Mouse (Mus musculus): Measurements from ENCODE around the gene Prlr. TPM values are rescaled to one million over a fixed set of nuclear protein-coding genes. Genes with fewer than 3 reads are reported as not detected.

Prlr gene
- polyA plus RNA-seq, 1 experiment from 2014 or later: 0.09 TPM

GRCm38 (mm10) chr15:10375404-10375803, 198.4 kb downstream of the Prlr start:
- ATAC-seq (ENCODE audit: low FRiP score): no peak
- H3K27me3 ChIP-seq (ENCODE audit: control insufficient read depth, insufficient read depth, low read length): no peaks in the 10 kb centered on the region
- H3K4me3 ChIP-seq (ENCODE audit: low read depth, low read length): no peak overlapping the region
- H3K36me3 ChIP-seq (ENCODE audit: control insufficient read depth, insufficient read depth, low read length): no peaks in the 10 kb centered on the region
- WGBS: 82% methylated on average over 3 of the region's 3 CpGs
- no peak for DNase-seq (ENCODE audit: low spot score)
- no peaks in the 10 kb centered on the region for H3K4me1 ChIP-seq (replicated peaks; ENCODE audit: control insufficient read depth, insufficient read depth, low read length)
- no peak overlapping the region for H3K27ac ChIP-seq (ENCODE audit: low read depth, low read length)
- no peak overlapping the region for H3K4me2 ChIP-seq (replicated peaks; ENCODE audit: low read depth, low read length)
- H3K9me3 ChIP-seq (ENCODE audit: control insufficient read depth, low read length): no peaks in the 10 kb centered on the region
- H3K9ac ChIP-seq (ENCODE audit: low read depth, low read length): no peak overlapping the region

- H3K4me3 ChIP-seq (ENCODE audit: low read depth, low read length): no peak overlapping the region
- H3K4me1 ChIP-seq (replicated peaks; ENCODE audit: control insufficient read depth, insufficient read depth, low read length): no peaks in the 10 kb centered on the region
- no peak for ATAC-seq (ENCODE audit: low FRiP score)
- DNase-seq (ENCODE audit: low spot score): no peak
- WGBS: 90% methylated on average over 4 of the region's 4 CpGs
- H3K36me3 ChIP-seq (ENCODE audit: control insufficient read depth, insufficient read depth, low read length): no peaks in the 10 kb centered on the region
- H3K27ac ChIP-seq (ENCODE audit: low read depth, low read length): no peak overlapping the region
- no peak overlapping the region for H3K4me2 ChIP-seq (replicated peaks; ENCODE audit: low read depth, low read length)
- H3K27me3 ChIP-seq (ENCODE audit: control insufficient read depth, insufficient read depth, low read length): no peaks in the 10 kb centered on the region
- H3K9ac ChIP-seq (ENCODE audit: low read depth, low read length): no peak overlapping the region
- H3K9me3 ChIP-seq (ENCODE audit: control insufficient read depth, low read length): no peaks in the 10 kb centered on the region
These were observed 201.4 kb downstream of the Prlr start for GRCm38 (mm10) chr15:10378338-10378959.

DNA sequence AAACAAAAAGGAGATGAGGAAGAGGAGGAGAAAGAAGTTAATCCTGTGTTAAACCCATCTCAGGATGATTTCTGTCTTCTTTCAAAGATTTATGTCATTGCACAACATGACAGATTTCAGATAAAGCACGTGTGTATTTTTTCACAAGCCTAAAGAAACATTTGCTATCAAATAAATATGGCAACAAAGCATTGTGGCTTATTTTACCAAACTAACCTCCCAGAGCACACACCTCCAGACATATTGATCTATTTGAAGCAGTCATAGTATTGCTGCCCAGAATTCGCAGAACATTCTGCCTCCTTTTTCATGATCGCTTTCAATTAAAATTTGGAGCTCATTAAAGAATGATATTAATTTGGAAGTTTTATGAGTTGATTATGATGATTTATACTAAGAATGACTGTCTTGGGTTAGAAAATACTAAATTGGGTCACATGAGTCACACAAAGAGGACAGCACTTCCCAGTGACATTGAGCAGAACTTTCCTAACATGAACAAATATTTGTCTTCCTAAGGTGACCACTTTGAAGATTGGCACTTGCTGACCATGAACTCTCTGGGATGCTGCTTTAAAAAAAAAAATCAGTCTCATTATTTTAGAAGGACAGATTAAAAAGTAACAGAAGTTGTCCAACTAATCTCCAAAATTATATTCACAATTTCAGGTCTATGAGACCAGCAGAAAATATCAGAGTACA, 202.9 kb downstream of the Prlr start:
- H3K4me3 ChIP-seq (ENCODE audit: low read depth, low read length): no peak overlapping the region
- no peaks in the 10 kb centered on the region for H3K9me3 ChIP-seq (ENCODE audit: control insufficient read depth, low read length)
- ATAC-seq (ENCODE audit: low FRiP score) (no peak), DNase-seq (ENCODE audit: low spot score) (no peak)
- no peak overlapping the region for H3K27ac ChIP-seq (ENCODE audit: low read depth, low read length)
- H3K27me3 ChIP-seq (ENCODE audit: control insufficient read depth, insufficient read depth, low read length): no peaks in the 10 kb centered on the region
- no peaks in the 10 kb centered on the region for H3K4me1 ChIP-seq (replicated peaks; ENCODE audit: control insufficient read depth, insufficient read depth, low read length)
- no peak overlapping the region for H3K9ac ChIP-seq (ENCODE audit: low read depth, low read length)
- H3K4me2 ChIP-seq (replicated peaks; ENCODE audit: low read depth, low read length): no peak overlapping the region
- 93% methylated on average over 3 of the region's 3 CpGs for WGBS
- H3K36me3 ChIP-seq (ENCODE audit: control insufficient read depth, insufficient read depth, low read length): no peaks in the 10 kb centered on the region

DNA sequence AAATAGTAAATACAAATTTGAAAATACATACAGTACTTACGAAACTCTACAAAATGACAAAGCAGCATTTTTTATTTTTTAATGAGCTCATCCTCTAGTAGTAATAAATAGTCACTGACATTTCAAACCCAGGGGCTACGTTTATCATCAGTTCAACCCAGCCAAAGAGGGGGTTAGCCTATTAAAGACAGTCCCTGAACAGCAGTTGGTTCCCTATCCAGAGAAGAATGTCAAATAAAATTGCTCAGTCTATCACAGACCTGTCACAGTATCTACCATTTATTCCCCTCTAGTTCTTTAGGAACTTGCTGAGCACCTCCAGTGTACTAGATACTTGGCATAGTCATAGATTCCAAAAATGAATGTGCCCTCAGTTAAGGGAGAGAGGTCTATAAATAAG, 210.2 kb downstream of the Prlr start:
- WGBS: 87% methylated on average over 2 of the region's 2 CpGs
- H3K9ac ChIP-seq (ENCODE audit: low read depth, low read length): no peak overlapping the region
- H3K36me3 ChIP-seq (ENCODE audit: control insufficient read depth, insufficient read depth, low read length): no peaks in the 10 kb centered on the region
- H3K9me3 ChIP-seq (ENCODE audit: control insufficient read depth, low read length): no peaks in the 10 kb centered on the region
- ATAC-seq (ENCODE audit: low FRiP score): no peak
- DNase-seq (ENCODE audit: low spot score): no peak
- H3K4me2 ChIP-seq (replicated peaks; ENCODE audit: low read depth, low read length): no peak overlapping the region
- no peak overlapping the region for H3K27ac ChIP-seq (ENCODE audit: low read depth, low read length)
- H3K27me3 ChIP-seq (ENCODE audit: control insufficient read depth, insufficient read depth, low read length): no peaks in the 10 kb centered on the region
- H3K4me3 ChIP-seq (ENCODE audit: low read depth, low read length): no peak overlapping the region
- no peaks in the 10 kb centered on the region for H3K4me1 ChIP-seq (replicated peaks; ENCODE audit: control insufficient read depth, insufficient read depth, low read length)

Other genes starting within 250 kb of the Prlr start
- gene Gm21973, start 148.1 kb downstream of the Prlr start, polyA plus RNA-seq (2014; fragmentation: Nextera tagmentation; extraction: Ambion mirVana): not detected in 2 replicates
- gene Agxt2, start 181.3 kb downstream of the Prlr start, polyA plus RNA-seq (2014; fragmentation: Nextera tagmentation; extraction: Ambion mirVana): not detected in 2 replicates

Measured in hindbrain, embryonic 11.5 days (tissue).